Mouse (Mus musculus) heart, embryonic 15.5 days (tissue): ENCODE results near the gene Mybpc2. TPM values are rescaled to one million over a fixed set of nuclear protein-coding genes. Genes with fewer than 3 reads are reported as not detected.
A peak's percentile ranks its signal among the peaks of the same experiment; 100 is the strongest.

Source experiments
- ATAC-seq: fragments of 200-750 bp; cut with Nextera tagmentation; replicated peaks from 2 replicates; pipeline ENCODE4 v1.8.0; 2017; ENCODE audit warnings: low read depth, moderate TSS enrichment; ENCODE audit not compliant: insufficient number of reproducible peaks, insufficient read depth, low FRiP score
- H3K27ac ChIP-seq: fragments of 300-500 bp; sonication (generic); 2 replicates; pipeline ENCODE4 v1.5.1; 2015; ENCODE audit warnings: mild to moderate bottlenecking, inconsistent platforms
- H3K27me3 ChIP-seq: fragments of 300-500 bp; sonication (generic); 2 replicates; pipeline ENCODE4 v1.6.1; 2015; ENCODE audit warnings: inconsistent platforms
- H3K36me3 ChIP-seq: fragments of 300-500 bp; sonication (generic); 2 replicates; pipeline ENCODE4 v1.6.1; 2015; ENCODE audit warnings: mild to moderate bottlenecking, inconsistent platforms
- H3K4me1 ChIP-seq: fragments of 300-500 bp; sonication (generic); replicated peaks from 2 replicates; pipeline ENCODE4 v1.6.1; 2015; ENCODE audit warnings: inconsistent platforms
- H3K4me2 ChIP-seq: fragments of 300-500 bp; sonication (generic); 2 replicates; pipeline ENCODE4 v1.6.1; 2015; ENCODE audit warnings: inconsistent platforms, mild to moderate bottlenecking, moderate library complexity
- H3K4me3 ChIP-seq: fragments of 300-500 bp; sonication (generic); 2 replicates; pipeline ENCODE4 v1.5.1; 2015; ENCODE audit warnings: mild to moderate bottlenecking, inconsistent platforms
- H3K9ac ChIP-seq: fragments of 300-500 bp; sonication (generic); 2 replicates; pipeline ENCODE4 v1.6.1; 2015; ENCODE audit warnings: mild to moderate bottlenecking, inconsistent platforms
- H3K9me3 ChIP-seq: fragments of 300-500 bp; sonication (generic); replicated peaks from 2 replicates; pipeline ENCODE4 v1.6.1; 2016; ENCODE audit warnings: inconsistent platforms
- WGBS: fragments of 180-500 bp; shearing (Covaris S2); methylation state at CpG from one replicate; pipeline ENCODE4 v1.1.7; 2015; ENCODE audit warnings: mixed read lengths; 5-methylcytosine and 5-hydroxymethylcytosine counted together
- polyA plus RNA-seq: library from polyadenylated mRNA; unstranded; fragments of >200 nt; fragmentation: Nextera tagmentation; extraction: Ambion mirVana; gene quantifications from 2 replicates; pipeline ENCODE4 v1.2.1, GENCODE M21; 2015

The Mybpc2 gene
- polyA plus RNA-seq, 1 experiment from 2014 or later, result 3.9 TPM

DNA sequence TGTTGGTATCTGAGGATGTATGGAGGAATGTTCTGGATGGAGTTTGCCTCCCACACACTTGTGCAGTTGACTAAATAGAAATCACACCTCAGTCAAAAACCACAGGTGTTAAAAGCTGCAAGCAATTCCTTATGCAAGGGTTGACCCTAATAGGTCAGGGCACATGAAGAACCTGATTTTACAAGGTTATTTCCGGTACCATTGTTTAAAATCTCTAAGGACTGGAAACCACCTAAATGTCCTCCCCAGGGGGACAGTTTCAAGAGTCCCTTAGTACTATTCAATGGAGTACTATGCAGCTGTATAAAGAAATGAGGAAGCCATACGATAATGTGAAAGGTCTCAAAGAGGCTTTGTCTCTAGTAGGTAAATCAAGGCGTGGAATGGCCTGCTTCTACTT is 21.8 kb upstream of the Mybpc2 start:
- H3K36me3 ChIP-seq, result peaks cover 35% of the 10 kb centered on the region
- ATAC-seq, result no peak
- 97% methylated on average over 3 of the region's 3 CpGs for WGBS
- H3K4me3 ChIP-seq, result no peak overlapping the region
- H3K9me3 ChIP-seq, result no peaks in the 10 kb centered on the region
- H3K27ac ChIP-seq, result no peak overlapping the region
- H3K9ac ChIP-seq, result no peak overlapping the region
- peaks cover 14% of the 10 kb centered on the region for H3K4me1 ChIP-seq
- H3K27me3 ChIP-seq, result no peaks in the 10 kb centered on the region
- no peak overlapping the region for H3K4me2 ChIP-seq

DNA sequence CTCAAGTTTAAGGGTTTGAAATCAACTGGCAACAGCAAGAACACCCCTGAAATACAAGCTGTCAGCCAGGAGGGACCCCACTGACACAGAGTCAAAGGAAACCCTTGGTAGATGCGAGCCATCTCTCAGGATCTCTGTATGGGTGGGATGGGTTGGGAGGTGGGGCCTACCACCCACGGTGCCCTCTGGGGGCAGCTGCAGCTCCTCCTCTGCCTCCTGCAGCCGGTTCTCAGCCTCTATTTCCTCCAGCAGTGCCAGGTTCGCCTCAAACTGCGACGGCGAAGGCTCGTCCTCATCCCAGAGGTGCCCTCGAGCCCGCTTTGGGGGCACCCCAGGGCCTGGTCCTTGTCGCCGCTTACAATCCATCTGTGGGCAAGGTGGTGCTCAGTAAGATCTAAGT is 18.6 kb upstream of the Mybpc2 start:
- Histone ChIP-seq H3K36me3 (peaks cover 41% of the 10 kb centered on the region), H3K27me3 (no peaks in the 10 kb centered on the region), H3K9ac (no peak overlapping the region), H3K4me2 (no peak overlapping the region), H3K9me3 (no peaks in the 10 kb centered on the region), H3K4me1 (peaks cover 14% of the 10 kb centered on the region), H3K27ac (no peak overlapping the region), H3K4me3 (no peak overlapping the region)
- WGBS, result 73% methylated on average over 12 of the region's 12 CpGs
- ATAC-seq, result no peak

- Histone ChIP-seq H3K36me3 (peaks cover 46% of the 10 kb centered on the region), H3K9me3 (no peaks in the 10 kb centered on the region), H3K27me3 (no peaks in the 10 kb centered on the region), H3K4me3 (no peak overlapping the region), H3K4me2 (no peak overlapping the region), H3K9ac (no peak overlapping the region), H3K4me1 (peaks cover 9% of the 10 kb centered on the region), H3K27ac (no peak overlapping the region)
- no peak for ATAC-seq
- whole genome bisulfite sequencing, result 90% methylated on average over 11 of the region's 11 CpGs
Observed at GRCm38 (mm10) chr7:44542555-44542954, 18.1 kb upstream of the Mybpc2 start.

DNA sequence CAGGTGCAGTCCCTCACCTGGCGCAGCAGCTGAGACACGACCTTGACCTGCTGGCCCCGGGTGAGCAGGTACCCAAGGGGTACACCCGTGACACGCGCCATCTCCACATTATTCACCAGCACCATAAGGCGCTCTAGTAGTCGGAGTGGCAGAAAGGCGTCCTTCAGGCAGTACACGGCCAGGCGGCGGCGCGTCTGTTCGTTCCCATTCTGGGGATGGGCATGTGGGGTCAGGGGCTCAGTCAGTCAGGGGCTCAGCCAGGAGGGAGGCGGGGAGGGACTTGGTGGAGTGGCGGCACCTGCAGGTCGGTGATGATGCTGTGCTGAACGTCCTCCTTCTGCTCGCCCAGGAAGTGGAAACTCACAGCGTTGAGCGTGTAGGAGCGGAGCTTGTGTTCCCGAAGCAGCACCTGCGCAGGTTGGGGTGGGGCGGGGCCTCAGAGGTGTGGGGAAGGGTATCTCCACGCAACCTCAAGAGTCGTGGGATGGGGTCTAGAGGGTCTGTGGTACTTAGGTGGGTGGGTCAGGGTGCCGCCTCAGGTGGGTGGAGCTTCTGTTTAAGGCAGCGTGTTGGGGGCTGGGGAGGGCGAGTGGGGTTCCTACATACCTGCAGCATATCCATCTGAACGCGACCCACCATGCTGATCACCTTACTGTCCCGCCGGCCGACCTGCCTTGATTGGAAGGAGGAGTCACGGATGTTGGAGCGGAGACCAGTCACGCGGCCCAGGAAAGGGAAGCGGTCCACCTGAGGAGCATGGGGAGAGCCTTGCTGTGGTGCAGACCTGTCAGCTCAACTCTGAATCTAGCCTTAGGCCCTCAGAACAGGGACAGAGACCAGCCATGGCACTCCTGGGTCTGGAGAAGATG is 14.5 kb upstream of the Mybpc2 start:
- Histone ChIP-seq H3K9ac (no peak overlapping the region), H3K9me3 (no peaks in the 10 kb centered on the region), H3K27me3 (no peaks in the 10 kb centered on the region), H3K4me2 (no peak overlapping the region), H3K4me3 (no peak overlapping the region), H3K4me1 (peaks cover 13% of the 10 kb centered on the region), H3K27ac (no peak overlapping the region), H3K36me3 (peaks cover 52% of the 10 kb centered on the region)
- no peak for ATAC-seq
- WGBS, result 90% methylated on average over 41 of the region's 41 CpGs

DNA sequence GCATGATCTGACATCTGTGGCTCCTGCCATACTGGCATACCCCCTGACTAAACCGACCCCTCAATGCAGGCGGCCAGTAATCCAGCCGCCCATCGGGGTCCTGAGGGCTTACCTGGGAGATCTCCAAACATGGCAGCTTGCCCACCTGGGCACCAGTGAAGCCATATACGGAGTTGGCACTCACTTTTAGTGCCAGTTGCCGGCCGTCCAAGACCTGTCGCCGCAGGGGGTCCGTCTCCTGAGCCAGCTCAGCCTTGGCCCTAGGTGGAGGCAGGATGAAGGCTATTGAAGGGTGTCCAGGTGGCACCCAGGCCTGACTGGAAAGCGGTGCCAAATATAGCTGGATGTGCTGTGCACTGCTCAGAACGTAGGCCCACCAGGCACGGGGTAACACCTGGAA is 13.0 kb upstream of the Mybpc2 start:
- 90% methylated on average over 13 of the region's 13 CpGs for WGBS
- Histone ChIP-seq H3K4me1 (peaks cover 13% of the 10 kb centered on the region), H3K27me3 (no peaks in the 10 kb centered on the region), H3K4me2 (no peak overlapping the region), H3K4me3 (no peak overlapping the region), H3K9me3 (no peaks in the 10 kb centered on the region), H3K27ac (no peak overlapping the region), H3K9ac (no peak overlapping the region), H3K36me3 (peaks cover 53% of the 10 kb centered on the region)
- no peak for ATAC-seq

DNA sequence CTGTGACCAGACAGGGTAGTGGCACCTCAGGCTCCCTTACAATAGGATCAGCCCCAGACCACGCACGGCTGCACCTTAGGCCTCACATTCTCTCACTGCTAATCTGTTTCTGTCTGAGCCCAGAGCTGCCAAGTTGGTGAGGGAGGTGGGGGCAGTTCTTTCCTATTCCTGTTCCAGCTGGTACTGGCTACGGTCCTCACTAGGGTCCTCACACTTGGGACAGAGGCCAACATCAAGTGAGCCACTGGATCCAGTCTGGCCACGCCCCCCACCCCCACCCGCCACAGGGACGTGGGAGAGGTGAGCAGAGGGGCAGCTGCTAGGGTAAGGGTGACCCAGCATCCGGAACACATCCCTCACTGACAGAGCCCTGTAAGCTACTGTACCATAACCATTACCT is 12.6 kb upstream of the Mybpc2 start:
- H3K4me1 ChIP-seq, result peaks cover 13% of the 10 kb centered on the region
- peaks cover 48% of the 10 kb centered on the region for H3K36me3 ChIP-seq
- H3K9me3 ChIP-seq, result no peaks in the 10 kb centered on the region
- no peak overlapping the region for H3K4me3 ChIP-seq
- 58% methylated on average over 7 of the region's 7 CpGs for WGBS
- ATAC-seq, result no peak
- no peaks in the 10 kb centered on the region for H3K27me3 ChIP-seq
- H3K27ac ChIP-seq, result peak overlapping the region; percentile 40; the same call in 1 of the 2 replicates
- no peak overlapping the region for H3K4me2 ChIP-seq
- 0 out of 2 replicates have a peak overlapping the region, but pooled peaks have one; percentile 12 for H3K9ac ChIP-seq

- no peak for ATAC-seq
- H3K4me3 ChIP-seq, result no peak overlapping the region
- 63% methylated on average over 6 of the region's 6 CpGs for WGBS
- peaks cover 45% of the 10 kb centered on the region for H3K36me3 ChIP-seq
- H3K27ac ChIP-seq, result peak overlapping the region; percentile 40; the same call in 1 of the 2 replicates
- H3K9me3 ChIP-seq, result no peaks in the 10 kb centered on the region
- H3K4me2 ChIP-seq, result no peak overlapping the region
- 0 out of 2 replicates have a peak overlapping the region, but pooled peaks have one; percentile 12 for H3K9ac ChIP-seq
- peaks cover 13% of the 10 kb centered on the region for H3K4me1 ChIP-seq
- H3K27me3 ChIP-seq, result no peaks in the 10 kb centered on the region
Observed at GRCm38 (mm10) chr7:44536590-44536968, 12.1 kb upstream of the Mybpc2 start.

GRCm38 (mm10) chr7:44535657-44536589 is 11.5 kb upstream of the Mybpc2 start:
- Histone ChIP-seq H3K27ac (no peak overlapping the region), H3K9me3 (no peaks in the 10 kb centered on the region), H3K4me3 (no peak overlapping the region), H3K9ac (0 out of 2 replicates have a peak overlapping the region, but pooled peaks have one; percentile 12), H3K4me1 (peaks cover 13% of the 10 kb centered on the region), H3K27me3 (no peaks in the 10 kb centered on the region), H3K36me3 (peaks cover 38% of the 10 kb centered on the region), H3K4me2 (no peak overlapping the region)
- no peak for ATAC-seq
- 88% methylated on average over 27 of the region's 27 CpGs for WGBS

- ATAC-seq, result no peak
Observed at GRCm38 (mm10) chr7:44534656-44535441, 10.4 kb upstream of the Mybpc2 start.

GRCm38 (mm10) chr7:44534242-44534641 is 9.8 kb upstream of the Mybpc2 start:
- Histone ChIP-seq H3K9ac (no peak overlapping the region), H3K9me3 (no peaks in the 10 kb centered on the region), H3K4me2 (no peak overlapping the region), H3K4me1 (peaks cover 13% of the 10 kb centered on the region), H3K36me3 (peaks cover 23% of the 10 kb centered on the region), H3K27ac (no peak overlapping the region), H3K27me3 (peaks cover 5% of the 10 kb centered on the region), H3K4me3 (no peak overlapping the region)
- ATAC-seq, result no peak
- 90% methylated on average over 13 of the region's 13 CpGs for WGBS

More at GRCm38 (mm10) chr7:44534656-44535441, 10.4 kb upstream of the Mybpc2 start:
- WGBS, result 87% methylated on average over 19 of the region's 19 CpGs
- H3K36me3 ChIP-seq, result peaks cover 28% of the 10 kb centered on the region
- H3K27me3 ChIP-seq, result peaks cover 4% of the 10 kb centered on the region; the same call in 1 of the 2 replicates
- H3K4me1 ChIP-seq, result peaks cover 13% of the 10 kb centered on the region
- H3K9ac ChIP-seq, result no peak overlapping the region
- H3K4me3 ChIP-seq, result no peak overlapping the region
- no peak overlapping the region for H3K4me2 ChIP-seq
- H3K27ac ChIP-seq, result no peak overlapping the region
- H3K9me3 ChIP-seq, result no peaks in the 10 kb centered on the region

DNA sequence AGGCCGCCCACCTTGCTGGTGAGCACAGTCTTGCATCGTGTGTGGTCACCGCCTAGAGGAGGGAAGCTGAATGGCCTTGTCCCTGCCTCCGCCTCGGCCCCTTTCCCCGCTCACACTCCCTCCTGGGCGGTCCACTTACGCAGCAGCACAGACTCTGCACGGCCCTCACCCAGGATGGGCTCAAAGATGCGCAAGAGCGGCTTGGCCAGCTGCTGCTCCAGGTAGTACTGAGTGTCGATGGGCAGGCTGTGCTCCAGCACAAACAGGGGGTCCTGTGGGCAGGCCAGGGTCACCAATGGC is 9.2 kb upstream of the Mybpc2 start:
- Histone ChIP-seq H3K4me1 (peaks cover 13% of the 10 kb centered on the region), H3K9me3 (no peaks in the 10 kb centered on the region), H3K4me3 (no peak overlapping the region), H3K27me3 (peaks cover 10% of the 10 kb centered on the region), H3K27ac (no peak overlapping the region), H3K4me2 (no peak overlapping the region), H3K9ac (no peak overlapping the region), H3K36me3 (peaks cover 23% of the 10 kb centered on the region)
- no peak for ATAC-seq
- 81% methylated on average over 12 of the region's 12 CpGs for WGBS
